Mouse (Mus musculus) liver, embryonic 13.5 days (tissue): ENCODE results near the gene Fam126a. TPM values are rescaled to one million over a fixed set of nuclear protein-coding genes. Genes with fewer than 3 reads are reported as not detected.

ENCODE experiments used
- ATAC-seq: fragments of 200-750 bp; cut with Nextera tagmentation; 2 replicates; pipeline ENCODE4 v1.8.0; 2017; ENCODE audit warnings: low read depth, mild to moderate bottlenecking, moderate number of reproducible peaks, moderate library complexity
- DNase-seq: peaks from one replicate; pipeline ENCODE4 v3.0.0; 2022
- H3K27ac ChIP-seq: fragments of 300-500 bp; sonication (generic); 2 replicates; pipeline ENCODE4 v1.5.1; 2015; ENCODE audit warnings: moderate library complexity, mild to moderate bottlenecking, inconsistent platforms
- H3K27me3 ChIP-seq: fragments of 300-500 bp; sonication (generic); 2 replicates; pipeline ENCODE4 v1.6.1; 2015; ENCODE audit warnings: mild to moderate bottlenecking, inconsistent platforms
- H3K36me3 ChIP-seq: fragments of 300-500 bp; sonication (generic); 2 replicates; pipeline ENCODE4 v1.6.1; 2015; ENCODE audit warnings: mild to moderate bottlenecking, inconsistent platforms
- H3K4me1 ChIP-seq: fragments of 300-500 bp; sonication (generic); replicated peaks from 2 replicates; pipeline ENCODE4 v1.6.1; 2015; ENCODE audit warnings: inconsistent platforms
- H3K4me2 ChIP-seq: fragments of 300-500 bp; sonication (generic); 2 replicates; pipeline ENCODE4 v1.6.1; 2015; ENCODE audit warnings: inconsistent platforms, mild to moderate bottlenecking, moderate library complexity
- H3K4me3 ChIP-seq: fragments of 300-500 bp; sonication (generic); replicated peaks from 2 replicates; pipeline ENCODE4 v1.5.1; 2015; ENCODE audit warnings: mild to moderate bottlenecking, inconsistent platforms
- H3K9ac ChIP-seq: fragments of 300-500 bp; sonication (generic); 2 replicates; pipeline ENCODE4 v1.6.1; 2015; ENCODE audit warnings: mild to moderate bottlenecking, inconsistent platforms
- H3K9me3 ChIP-seq: fragments of 300-500 bp; sonication (generic); replicated peaks from 2 replicates; pipeline ENCODE4 v1.6.1; 2016; ENCODE audit warnings: inconsistent platforms
- WGBS: fragments of 180-500 bp; shearing (Covaris S2); methylation state at CpG from one replicate; pipeline ENCODE4 v1.1.7; 2015; ENCODE audit not compliant: insufficient replicate concordance; 5-methylcytosine and 5-hydroxymethylcytosine counted together
- polyA plus RNA-seq: library from polyadenylated mRNA; unstranded; fragments of >200 nt; fragmentation: Nextera tagmentation; extraction: Ambion mirVana; gene quantifications from 2 replicates; pipeline ENCODE4 v1.2.1, GENCODE M21; 2015

Gene Fam126a
- polyA plus RNA-seq, 1 experiment from 2014 or later = 62.7 TPM

- no peak overlapping the region for H3K27ac ChIP-seq
- DNase-seq (no peak), ATAC-seq (no peak)
- no peaks in the 10 kb centered on the region for H3K27me3 ChIP-seq
- H3K9ac ChIP-seq = no peak overlapping the region
- H3K9me3 ChIP-seq = no peaks in the 10 kb centered on the region
- H3K4me1 ChIP-seq = peaks cover 12% of the 10 kb centered on the region
- no peaks in the 10 kb centered on the region for H3K36me3 ChIP-seq
- 17% methylated on average over 5 of the region's 5 CpGs for WGBS
- H3K4me3 ChIP-seq = no peak overlapping the region
- H3K4me2 ChIP-seq = peak overlapping the region; percentile 29; the same call in 1 of the 2 replicates
These were observed 8.3 kb upstream of the Fam126a start for GRCm38 (mm10) chr5:24038819-24039218.

DNA sequence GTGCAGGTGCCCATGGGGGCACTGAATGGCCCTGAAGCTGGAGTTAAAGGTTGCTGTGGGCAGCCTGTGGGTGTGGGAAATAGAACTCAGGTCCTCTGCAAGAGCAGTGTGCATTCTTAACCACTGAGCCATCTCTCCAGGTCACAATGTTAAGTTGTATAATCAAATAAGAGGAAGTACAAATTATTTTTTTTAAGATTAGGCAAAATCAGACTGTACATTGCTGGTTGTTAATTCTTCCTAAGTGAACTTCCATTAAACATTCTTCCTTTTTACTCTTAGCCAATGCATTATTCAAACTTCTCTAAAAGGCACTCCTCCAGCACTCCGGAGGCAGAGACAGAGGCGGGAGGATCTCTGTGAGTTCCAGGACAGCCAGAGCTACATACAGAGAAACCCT lies 7.7 kb upstream of the Fam126a start:
- no peak overlapping the region for H3K9ac ChIP-seq
- no peak overlapping the region for H3K4me3 ChIP-seq
- no peaks in the 10 kb centered on the region for H3K9me3 ChIP-seq
- no peak for DNase-seq
- H3K27me3 ChIP-seq = no peaks in the 10 kb centered on the region
- H3K4me1 ChIP-seq = peaks cover 12% of the 10 kb centered on the region
- H3K36me3 ChIP-seq = no peaks in the 10 kb centered on the region
- no peak overlapping the region for H3K27ac ChIP-seq
- no peak for ATAC-seq
- H3K4me2 ChIP-seq = no peak overlapping the region
- 64% methylated on average over 2 of the region's 2 CpGs for WGBS

- no peak for DNase-seq
- no peak overlapping the region for H3K27ac ChIP-seq
- H3K36me3 ChIP-seq = no peaks in the 10 kb centered on the region
- WGBS = 64% methylated on average over 6 of the region's 6 CpGs
- H3K27me3 ChIP-seq = no peaks in the 10 kb centered on the region
- no peak overlapping the region for H3K4me2 ChIP-seq
- H3K9me3 ChIP-seq = no peaks in the 10 kb centered on the region
- no peak overlapping the region for H3K9ac ChIP-seq
- ATAC-seq = no peak
- H3K4me3 ChIP-seq = no peak overlapping the region
- H3K4me1 ChIP-seq = peaks cover 18% of the 10 kb centered on the region
These were observed 6.2 kb upstream of the Fam126a start for GRCm38 (mm10) chr5:24036731-24037130.

DNA sequence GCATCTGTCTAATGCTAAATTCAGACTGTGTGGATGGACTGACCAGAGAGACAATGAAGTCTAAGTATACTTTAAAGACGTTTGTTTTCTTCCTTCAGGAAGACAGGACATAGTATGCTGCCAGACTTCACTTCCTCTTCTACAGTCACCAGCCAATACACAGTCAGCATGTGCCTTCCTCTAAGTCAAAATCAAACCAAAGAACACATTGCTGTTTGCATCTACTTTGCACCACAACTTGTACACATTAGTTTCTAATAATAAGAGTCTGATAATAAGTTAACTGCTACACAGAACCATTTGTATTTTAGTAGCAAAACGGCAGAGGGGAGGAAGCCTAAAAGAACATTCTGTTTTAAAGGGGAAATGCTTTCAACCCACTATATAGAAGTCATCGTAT lies 4.5 kb upstream of the Fam126a start:
- no peak overlapping the region for H3K27ac ChIP-seq
- H3K4me3 ChIP-seq = no peak overlapping the region
- ATAC-seq (no peak), DNase-seq (no peak)
- no peak overlapping the region for H3K9ac ChIP-seq
- no peaks in the 10 kb centered on the region for H3K36me3 ChIP-seq
- 23% methylated on average over 3 of the region's 3 CpGs for WGBS
- no peaks in the 10 kb centered on the region for H3K27me3 ChIP-seq
- H3K4me2 ChIP-seq = no peak overlapping the region
- no peaks in the 10 kb centered on the region for H3K9me3 ChIP-seq
- H3K4me1 ChIP-seq = peaks cover 24% of the 10 kb centered on the region

GRCm38 (mm10) chr5:24034091-24034490 lies 3.6 kb upstream of the Fam126a start:
- ATAC-seq (no peak), DNase-seq (no peak)
- H3K27me3 ChIP-seq = no peaks in the 10 kb centered on the region
- WGBS = 76% methylated on average over 1 of the region's 1 CpGs
- no peak overlapping the region; the same call in 1 of the 2 replicates for H3K27ac ChIP-seq
- H3K4me3 ChIP-seq = no peak overlapping the region
- H3K4me2 ChIP-seq = no peak overlapping the region
- no peaks in the 10 kb centered on the region for H3K36me3 ChIP-seq
- H3K9ac ChIP-seq = no peak overlapping the region
- H3K4me1 ChIP-seq = peaks cover 21% of the 10 kb centered on the region
- no peaks in the 10 kb centered on the region for H3K9me3 ChIP-seq

- Histone ChIP-seq H3K27ac (peak overlapping the region; percentile 96), H3K4me3 (peak overlapping the region; percentile 100), H3K4me1 (peaks cover 48% of the 10 kb centered on the region), H3K36me3 (peaks cover 12% of the 10 kb centered on the region), H3K9ac (peak overlapping the region; percentile 100), H3K27me3 (no peaks in the 10 kb centered on the region), H3K4me2 (peak overlapping the region; percentile 80), H3K9me3 (no peaks in the 10 kb centered on the region)
- ATAC-seq = peak; percentile 69
- DNase-seq = no peak
- 0% methylated on average over 72 of the region's 73 CpGs for WGBS
These were observed 428 bp downstream of the Fam126a start for GRCm38 (mm10) chr5:24029946-24030578.

DNA sequence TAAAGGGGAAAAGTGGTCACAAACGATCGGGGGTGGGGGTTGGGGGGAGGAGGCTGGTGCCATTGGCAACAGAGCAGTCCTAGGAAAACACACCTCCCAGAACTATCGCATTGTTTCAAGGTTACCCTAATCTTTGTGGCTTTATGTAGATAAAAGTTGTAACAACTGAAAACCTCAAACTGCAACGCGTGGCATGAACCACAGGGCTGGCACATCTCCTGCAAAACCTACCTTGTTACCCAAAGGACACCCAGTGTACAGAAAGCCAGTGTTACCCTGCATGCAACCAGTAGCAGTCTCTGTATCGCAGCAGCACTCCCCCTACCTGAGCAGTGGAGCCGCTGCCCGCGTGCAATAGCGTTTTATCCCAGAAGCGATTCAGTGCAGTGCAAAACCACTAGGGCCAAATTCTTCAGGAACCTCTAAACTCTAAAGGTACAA lies 1.1 kb downstream of the Fam126a start:
- no peaks in the 10 kb centered on the region for H3K27me3 ChIP-seq
- H3K36me3 ChIP-seq = peaks cover 17% of the 10 kb centered on the region
- peak overlapping the region; percentile 96 for H3K27ac ChIP-seq
- peaks cover 45% of the 10 kb centered on the region for H3K4me1 ChIP-seq
- H3K9me3 ChIP-seq = no peaks in the 10 kb centered on the region
- peak overlapping the region; percentile 100 for H3K9ac ChIP-seq
- peak overlapping the region; percentile 100 for H3K4me3 ChIP-seq
- peak overlapping the region; percentile 80 for H3K4me2 ChIP-seq
- 0% methylated on average over 11 of the region's 11 CpGs for WGBS
- DNase-seq (peak; percentile 41), ATAC-seq (peak; percentile 42)

DNA sequence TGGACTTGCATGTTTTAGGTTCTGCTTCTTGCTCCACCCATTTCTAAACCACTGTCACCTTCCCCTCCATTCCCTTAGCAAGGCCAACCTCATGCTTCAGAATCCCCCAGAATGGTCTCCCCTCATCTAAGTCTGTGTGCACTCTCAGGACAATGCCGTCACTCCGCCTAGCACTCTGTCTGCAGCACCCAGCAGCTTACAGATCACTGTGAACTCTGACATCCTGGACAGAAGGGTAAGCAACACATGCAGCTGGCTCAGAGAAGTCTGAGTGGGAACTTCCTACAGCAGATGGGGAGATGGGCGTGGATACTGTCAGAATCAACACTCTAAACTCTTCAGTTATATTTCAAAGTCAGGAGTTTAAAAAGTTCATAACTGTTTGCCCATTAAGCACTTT lies 5.5 kb downstream of the Fam126a start:
- H3K9ac ChIP-seq = no peak overlapping the region
- H3K9me3 ChIP-seq = no peaks in the 10 kb centered on the region
- no peak for DNase-seq
- no peak overlapping the region for H3K27ac ChIP-seq
- peaks cover 19% of the 10 kb centered on the region for H3K36me3 ChIP-seq
- no peak overlapping the region for H3K4me2 ChIP-seq
- WGBS = 81% methylated on average over 3 of the region's 3 CpGs
- H3K27me3 ChIP-seq = no peaks in the 10 kb centered on the region
- ATAC-seq = no peak
- no peak overlapping the region for H3K4me3 ChIP-seq
- H3K4me1 ChIP-seq = peaks cover 46% of the 10 kb centered on the region

GRCm38 (mm10) chr5:24023226-24023625 lies 7.3 kb downstream of the Fam126a start:
- Histone ChIP-seq H3K27ac (no peak overlapping the region), H3K27me3 (no peaks in the 10 kb centered on the region), H3K4me3 (no peak overlapping the region), H3K4me1 (peaks cover 35% of the 10 kb centered on the region), H3K9me3 (no peaks in the 10 kb centered on the region), H3K36me3 (peaks cover 23% of the 10 kb centered on the region), H3K4me2 (no peak overlapping the region), H3K9ac (no peak overlapping the region)
- DNase-seq (no peak), ATAC-seq (no peak)
- WGBS = 93% methylated on average over 2 of the region's 2 CpGs

DNA sequence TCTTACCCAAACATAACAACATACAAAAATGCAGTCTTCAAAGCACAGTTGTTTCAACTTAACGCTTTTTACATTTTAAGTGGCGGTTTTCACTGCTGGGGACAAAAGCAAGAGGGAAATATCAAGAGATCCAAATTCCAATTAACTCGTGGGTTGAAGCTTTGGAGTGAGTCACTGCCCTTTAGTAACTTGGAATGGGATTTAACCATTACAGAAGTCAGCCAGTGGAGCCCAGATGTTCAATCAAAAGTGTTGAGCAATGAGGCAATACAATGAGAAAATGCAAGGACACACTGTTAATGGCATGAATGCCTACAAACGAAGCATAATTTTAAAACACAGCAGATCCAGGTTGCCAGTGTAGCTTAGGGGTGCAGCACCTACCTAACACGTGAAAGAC lies 8.8 kb downstream of the Fam126a start:
- H3K36me3 ChIP-seq = peaks cover 16% of the 10 kb centered on the region
- H3K4me2 ChIP-seq = no peak overlapping the region
- no peak overlapping the region for H3K9ac ChIP-seq
- H3K4me3 ChIP-seq = no peak overlapping the region
- 85% methylated on average over 5 of the region's 5 CpGs for WGBS
- no peaks in the 10 kb centered on the region for H3K27me3 ChIP-seq
- H3K27ac ChIP-seq = no peak overlapping the region
- DNase-seq (no peak), ATAC-seq (no peak)
- no peaks in the 10 kb centered on the region for H3K9me3 ChIP-seq
- H3K4me1 ChIP-seq = peaks cover 24% of the 10 kb centered on the region

DNA sequence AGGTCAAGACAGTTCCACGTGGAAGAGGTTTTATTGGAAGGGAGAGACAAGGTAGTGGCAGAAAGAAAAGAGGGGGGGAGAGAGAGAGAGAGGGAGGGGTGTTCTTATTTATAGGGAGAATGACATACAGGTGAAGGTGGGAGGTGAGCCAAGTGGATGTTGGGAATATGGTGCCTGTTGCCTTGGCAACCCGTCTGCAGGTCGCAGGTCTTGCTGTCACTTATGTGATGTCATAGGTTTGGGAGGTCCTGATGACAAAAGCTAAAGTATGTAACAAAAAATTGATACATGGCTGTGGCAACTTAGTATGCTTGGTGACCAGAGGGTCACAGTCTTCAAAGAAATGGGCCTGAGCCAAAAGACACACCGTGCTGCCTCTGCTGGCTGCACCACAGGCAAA lies 10.1 kb downstream of the Fam126a start:
- Histone ChIP-seq H3K4me2 (no peak overlapping the region), H3K9ac (no peak overlapping the region), H3K27ac (no peak overlapping the region), H3K36me3 (peaks cover 22% of the 10 kb centered on the region), H3K27me3 (no peaks in the 10 kb centered on the region), H3K4me3 (no peak overlapping the region), H3K4me1 (peaks cover 18% of the 10 kb centered on the region), H3K9me3 (no peaks in the 10 kb centered on the region)
- DNase-seq = no peak
- no peak for ATAC-seq
- WGBS = 76% methylated on average over 4 of the region's 4 CpGs
